Mouse (Mus musculus): ENCODE measurements around the gene Robo1.

Robo1 gene

DNA sequence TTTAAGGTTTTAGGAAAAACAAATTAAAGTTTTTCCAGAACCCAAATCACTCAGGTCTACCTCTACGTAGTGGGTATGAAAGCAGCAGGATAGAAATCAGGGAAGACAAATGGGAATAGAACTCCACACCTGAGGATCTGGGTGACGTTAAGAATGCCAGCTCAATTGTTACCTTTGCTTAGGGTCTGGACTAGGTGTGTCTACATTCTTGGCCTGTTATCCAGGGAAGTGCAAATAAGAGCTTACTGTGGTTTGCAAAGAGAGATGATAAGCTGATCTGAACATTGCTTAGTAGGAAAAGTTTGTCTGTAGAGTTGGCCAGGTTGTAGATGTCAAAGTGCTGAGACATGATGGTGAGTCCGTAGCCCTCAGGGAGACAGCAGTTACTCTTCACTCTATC is 754.4 kb downstream of the Robo1 start:
- no peak for DNase-seq (ENCODE audit: inconsistent age in 2 of 2, low spot score in 1 of 2)

DNA sequence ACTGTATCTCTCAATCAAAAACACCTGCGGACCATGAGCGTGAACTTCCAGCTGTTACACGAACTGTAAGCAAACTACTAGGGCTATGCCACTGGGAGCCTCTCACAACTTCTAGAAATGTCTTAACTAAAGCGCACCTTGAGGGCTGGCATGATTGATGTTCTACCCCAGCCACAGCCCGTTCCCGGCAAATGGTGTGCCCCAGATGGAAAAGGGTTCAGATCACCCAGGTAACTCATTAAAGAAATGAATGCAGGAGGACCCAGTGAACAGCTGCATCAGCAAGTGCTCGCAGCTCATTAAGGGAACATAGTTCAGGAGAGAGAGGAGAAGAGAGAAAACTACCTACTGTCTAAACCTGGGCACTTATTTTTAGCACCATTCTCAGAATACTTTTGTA is 759.7 kb downstream of the Robo1 start:
- DNase-seq (ENCODE audit: inconsistent age in 2 of 2, low spot score in 1 of 2), result no peak

DNA sequence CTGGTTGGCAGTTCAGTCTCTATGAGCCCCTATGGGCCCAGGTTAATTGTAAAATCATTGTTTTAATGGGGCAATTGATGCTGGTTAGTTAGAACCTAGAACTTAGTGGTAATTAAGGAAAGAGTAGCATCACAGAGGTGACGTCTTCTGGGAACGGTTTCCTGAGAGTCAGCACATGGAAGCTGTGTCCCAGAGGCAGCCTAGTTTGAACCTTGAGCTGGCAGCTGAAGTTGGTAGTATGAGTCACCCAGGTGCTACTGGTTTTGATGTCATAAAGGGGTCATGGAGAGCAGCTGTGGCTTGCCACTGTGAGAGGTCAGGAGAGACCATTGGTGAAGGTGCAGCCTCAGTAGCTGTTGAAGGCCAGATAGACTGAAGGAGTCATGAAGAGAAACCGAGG is 763.9 kb downstream of the Robo1 start:
- DNase-seq (ENCODE audit: inconsistent age in 2 of 2, low spot score in 1 of 2), result no peak

DNA sequence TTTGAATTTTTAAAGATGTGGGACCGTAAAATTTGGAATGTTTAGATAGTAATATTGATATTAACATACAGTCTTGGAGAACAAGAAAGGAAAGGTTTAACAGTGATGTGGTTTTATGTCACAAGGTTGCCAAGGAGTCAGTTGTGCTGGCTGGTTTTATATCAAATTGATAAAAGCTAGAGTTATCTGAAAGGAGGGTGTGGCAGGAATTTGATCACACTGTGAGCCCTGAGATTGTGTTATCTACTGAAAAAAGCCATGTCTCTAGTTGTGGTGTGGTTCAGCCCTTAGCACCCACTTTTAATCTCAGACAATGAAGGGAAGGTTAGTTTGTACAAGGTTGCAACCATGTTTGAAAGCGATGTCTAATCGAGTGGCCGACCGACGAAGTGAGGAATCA is 764.8 kb downstream of the Robo1 start:
- DNase-seq (ENCODE audit: inconsistent age in 2 of 2, low spot score in 1 of 2), result no peak

DNA sequence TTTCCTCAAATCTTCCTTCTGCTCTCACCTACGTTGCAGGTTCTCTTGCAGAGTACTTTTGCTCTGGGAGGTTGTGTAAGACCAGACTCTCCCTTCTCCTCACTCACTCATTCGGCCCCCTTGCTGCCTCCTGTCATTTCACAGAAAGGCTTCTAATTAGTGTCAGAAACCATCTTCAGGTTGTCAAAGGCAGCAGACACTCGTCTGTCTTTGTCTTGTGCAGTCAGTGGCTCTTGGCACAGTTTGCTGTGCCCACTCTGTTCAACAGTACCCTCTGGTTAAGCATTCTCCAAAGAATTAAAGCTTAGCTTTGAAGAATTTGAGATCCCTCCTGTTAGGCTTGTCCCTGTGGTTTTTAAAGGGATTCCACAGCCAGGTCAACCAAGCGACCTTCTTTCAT is 774.3 kb downstream of the Robo1 start:
- DNase-seq (ENCODE audit: inconsistent age in 2 of 2, low spot score in 1 of 2), result no peak

DNA sequence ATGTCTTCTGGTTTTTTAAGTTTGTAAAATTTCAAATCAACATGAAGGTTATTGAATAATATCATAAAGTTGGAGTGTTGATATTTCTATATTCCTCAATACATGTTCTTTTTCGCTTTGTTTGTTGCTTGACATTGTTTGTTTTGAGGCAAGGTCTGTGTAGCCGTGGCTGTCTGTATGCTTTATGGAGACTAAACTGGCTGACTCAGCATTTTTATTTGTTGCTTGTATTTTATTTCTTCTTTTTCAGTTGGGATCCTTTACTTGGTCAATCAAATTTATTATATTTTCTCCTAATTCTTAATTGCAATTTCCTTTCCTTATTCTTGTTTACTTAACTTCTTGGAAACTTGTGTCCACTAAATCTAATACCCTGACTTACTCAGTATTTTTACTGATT is 775.0 kb downstream of the Robo1 start:
- DNase-seq (ENCODE audit: inconsistent age in 2 of 2, low spot score in 1 of 2), result no peak

Measured in adrenal gland, adult (tissue).